Mouse (Mus musculus) A20 (cell line): ENCODE measurements at regions not wholly inside any gene's neighbourhood (a gene's known extent, or its start where the extent isn't known, plus 50 kb on each side); places are given as distances from the start of the nearest gene placed in this dataset.

Source experiments
- DNase-seq: peaks from one replicate; pipeline ENCODE4 v3.0.0-alpha.2; 2011; ENCODE audit warnings: low read depth, low spot score

- DNase-seq, result no peak
Measured at GRCm38 (mm10) chr6:36313586-36313985, 74.3 kb upstream of the Chrm2 start.
